Mouse (Mus musculus) thymus, postnatal 25 days (tissue): ENCODE measurements at regions not wholly inside any gene's neighbourhood (a gene's known extent, or its start where the extent isn't known, plus 50 kb on each side); places are given as distances from the start of the nearest gene placed in this dataset.

Source experiments
- DNase-seq: peaks from one replicate; pipeline ENCODE4 v3.0.0; 2022

DNA sequence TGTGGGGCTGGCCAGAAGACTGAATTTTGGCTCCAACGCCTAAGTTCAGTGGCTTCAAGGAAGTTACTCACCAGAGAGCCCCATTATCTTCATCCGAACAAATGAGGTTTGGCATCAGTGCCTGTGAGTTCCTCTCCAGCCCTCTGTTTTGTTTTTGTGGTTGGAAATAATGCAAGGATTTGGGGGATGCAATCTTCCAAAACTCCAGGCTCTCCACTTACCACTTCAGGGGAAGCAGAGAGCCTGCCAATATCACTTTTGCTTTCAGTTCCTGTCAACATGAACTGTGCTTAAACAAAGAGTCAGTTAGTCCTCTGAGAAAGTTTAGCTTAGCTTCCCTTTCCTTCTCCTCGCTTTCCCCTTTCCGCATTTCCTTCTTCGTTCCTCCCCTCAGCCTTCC is 189.4 kb upstream of the Hmga2 start:
- DNase-seq = no peak

- no peak for DNase-seq
Observed at GRCm38 (mm10) chr10:120664419-120664818, 188.2 kb upstream of the Hmga2 start.

DNA sequence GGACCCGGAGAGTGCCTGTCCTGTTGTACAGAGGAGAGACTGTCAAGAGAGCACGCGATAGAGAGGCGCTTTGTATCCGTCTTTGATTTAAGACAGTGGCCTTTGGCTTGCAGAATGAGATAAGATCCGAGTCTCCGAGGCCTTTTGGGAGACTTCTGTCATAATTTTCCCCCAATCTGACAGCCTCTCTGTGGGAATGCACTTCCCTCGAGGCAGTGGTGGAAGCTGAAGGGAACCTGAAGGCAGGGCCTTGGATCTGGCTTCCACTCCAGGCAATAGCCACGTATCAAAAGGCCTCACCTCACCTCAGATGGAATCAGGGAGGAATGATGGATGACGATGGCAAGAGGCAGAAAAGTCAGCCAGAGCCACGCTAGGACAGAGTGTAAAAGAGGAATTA is 187.1 kb upstream of the Hmga2 start:
- no peak for DNase-seq

- no peak for DNase-seq
Observed at GRCm38 (mm10) chr10:120660503-120660902, 184.2 kb upstream of the Hmga2 start.

- DNase-seq = no peak
Observed at GRCm38 (mm10) chr10:120655238-120655931, 179.1 kb upstream of the Hmga2 start.

DNA sequence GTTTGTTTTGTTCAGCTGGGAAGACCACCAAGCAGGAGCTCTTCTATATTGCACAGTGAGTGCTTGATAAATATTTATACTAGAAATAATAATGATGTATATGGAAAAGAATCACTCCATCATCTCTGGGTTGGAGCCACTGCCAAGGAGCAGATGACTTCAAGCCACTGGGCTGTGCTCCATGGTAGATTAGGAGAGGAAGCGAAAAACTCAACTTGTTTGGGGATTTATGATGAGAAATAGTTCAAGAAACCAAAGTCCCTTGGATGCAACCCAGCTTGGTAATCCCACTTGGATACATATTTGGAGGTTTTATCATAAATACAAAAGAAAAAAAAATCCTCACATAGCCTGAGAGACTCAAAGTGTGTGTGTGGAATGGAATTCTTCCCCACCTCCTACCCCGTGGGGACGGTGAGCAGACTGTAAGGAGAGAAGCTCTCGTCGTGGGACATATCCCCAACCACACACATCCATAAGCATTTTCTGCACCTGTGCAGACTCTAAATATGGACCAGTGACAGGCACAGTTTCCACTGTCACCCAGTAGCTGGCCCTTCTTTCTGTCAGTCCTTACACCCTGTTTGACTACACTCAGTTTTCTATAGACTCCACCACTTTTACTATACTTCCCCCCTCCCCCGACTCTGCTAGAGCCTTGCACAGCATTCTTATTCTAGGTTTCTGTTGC is 176.4 kb upstream of the Hmga2 start:
- DNase-seq = no peak

- DNase-seq = no peak
Observed at GRCm38 (mm10) chr10:120651845-120652244, 175.6 kb upstream of the Hmga2 start.

DNA sequence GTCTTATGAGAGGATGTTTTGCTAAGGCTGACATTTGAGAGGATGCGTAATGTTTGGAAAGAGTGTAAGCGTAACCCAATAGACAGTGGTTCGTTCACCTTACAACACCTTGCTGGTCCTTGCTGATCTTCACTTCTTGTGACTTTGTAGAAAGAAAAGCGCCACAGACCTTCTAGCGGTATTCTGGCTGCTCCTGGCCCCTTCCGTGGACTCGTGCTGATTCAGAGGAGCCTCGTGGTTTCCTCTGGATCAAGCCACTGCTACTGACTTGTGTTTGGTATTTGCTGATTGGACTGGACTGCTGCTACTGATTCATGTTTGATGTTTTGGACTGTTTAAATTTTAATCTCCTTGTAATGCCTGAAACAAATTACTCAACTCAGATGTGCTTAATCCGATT is 174.1 kb upstream of the Hmga2 start:
- DNase-seq = no peak

- DNase-seq = no peak
Observed at GRCm38 (mm10) chr10:120648741-120649140, 172.5 kb upstream of the Hmga2 start.

DNA sequence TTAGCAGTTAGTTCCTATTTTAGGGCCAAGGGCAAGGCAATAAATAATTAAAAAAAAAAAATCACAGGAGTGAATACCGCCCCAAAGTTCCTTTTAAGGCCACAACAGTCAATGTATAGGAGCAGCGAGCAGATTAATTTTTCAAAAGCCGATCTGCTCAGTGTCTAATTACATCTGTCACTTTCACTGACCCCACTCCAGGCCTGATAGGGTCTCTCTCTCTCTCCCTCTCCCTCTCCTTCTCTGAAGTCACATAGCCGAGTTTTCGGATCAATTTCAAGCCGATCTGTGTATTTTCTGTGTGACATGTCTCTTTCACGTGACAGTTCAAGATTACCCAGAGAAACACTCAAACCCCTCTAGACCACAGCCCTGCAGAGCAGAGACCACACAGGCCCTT is 171.8 kb upstream of the Hmga2 start:
- DNase-seq = no peak

DNA sequence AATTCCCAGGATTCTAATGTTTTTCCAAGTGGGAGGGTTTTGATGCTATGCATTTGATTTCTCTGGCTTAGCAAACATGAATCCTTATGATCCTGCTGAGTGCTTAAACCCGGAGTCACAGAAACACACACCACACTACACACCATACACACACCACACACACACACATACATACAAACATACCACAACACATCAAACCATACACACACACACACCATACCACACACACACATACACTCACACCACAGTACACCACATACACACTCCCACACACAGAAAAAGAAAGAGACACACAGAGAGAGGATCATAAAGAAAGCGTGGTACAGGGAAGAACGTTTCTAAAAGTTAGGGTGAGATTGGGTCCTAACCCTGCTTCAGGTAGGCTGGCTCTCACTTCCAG is 171.1 kb upstream of the Hmga2 start:
- no peak for DNase-seq

DNA sequence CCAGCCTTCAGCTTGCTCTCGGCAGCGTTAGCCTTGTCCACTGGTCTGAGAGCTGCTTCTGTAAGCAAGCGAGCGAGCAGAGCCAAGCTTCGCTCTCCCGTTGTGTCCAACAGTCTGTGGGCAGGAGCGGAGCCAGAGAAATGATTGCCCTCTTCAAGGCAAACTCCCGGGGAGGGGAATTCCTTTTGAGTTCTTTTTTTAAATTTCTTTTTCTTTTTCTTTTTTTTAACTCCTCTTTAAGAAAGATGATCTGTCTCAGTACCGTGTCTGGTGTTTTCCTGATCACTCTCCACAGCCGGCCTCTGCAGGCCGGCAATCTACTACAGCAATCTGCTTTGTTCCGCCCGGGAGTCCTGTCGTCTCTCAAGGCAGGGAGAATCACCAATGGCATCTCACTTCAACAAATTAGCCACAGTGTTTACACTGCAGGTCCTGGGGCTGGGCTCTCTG is 170.6 kb upstream of the Hmga2 start:
- DNase-seq = no peak

- DNase-seq = no peak
Observed at GRCm38 (mm10) chr10:120640847-120641246, 164.6 kb upstream of the Hmga2 start.

DNA sequence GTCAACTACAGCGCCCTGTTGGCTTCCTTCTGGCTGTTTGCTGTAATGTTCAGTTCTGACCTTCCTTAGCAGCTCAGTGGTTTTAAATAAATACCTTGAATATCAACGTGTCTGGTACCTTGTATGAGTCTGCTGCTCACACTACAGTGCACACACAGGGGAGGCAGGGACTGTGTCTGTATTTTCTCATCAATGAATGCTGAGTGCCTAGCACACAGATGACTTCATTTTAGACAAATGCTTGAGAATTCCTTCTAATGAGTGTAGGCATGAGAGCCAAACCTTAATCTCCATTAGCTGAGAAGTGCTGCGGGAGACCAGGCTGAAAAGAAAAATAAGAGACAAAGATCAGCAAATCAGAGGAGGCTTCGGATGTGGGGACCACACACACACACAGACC is 162.0 kb upstream of the Hmga2 start:
- DNase-seq = no peak

GRCm38 (mm10) chr10:120635818-120636543 is 159.7 kb upstream of the Hmga2 start:
- DNase-seq = no peak

GRCm38 (mm10) chr10:120635194-120635593 is 158.9 kb upstream of the Hmga2 start:
- DNase-seq = no peak

DNA sequence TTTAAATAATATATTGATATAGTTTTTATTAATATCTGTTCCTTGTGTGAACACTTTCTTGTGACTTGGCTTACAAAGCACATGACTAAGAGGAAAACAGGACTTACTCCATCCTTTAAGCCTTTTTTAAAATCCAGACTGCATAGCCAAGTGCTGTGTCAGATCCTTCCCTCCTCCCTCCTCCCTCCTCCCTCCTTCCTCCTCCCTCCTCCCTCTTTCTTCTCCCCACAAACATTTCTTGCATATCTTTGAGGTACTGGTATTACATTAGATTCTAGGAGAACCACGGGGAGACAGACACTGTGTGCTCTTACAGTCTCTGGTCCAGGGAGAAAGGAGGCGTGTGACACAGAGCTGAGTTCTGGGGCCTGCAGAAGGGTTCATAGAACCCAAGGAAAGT is 155.8 kb upstream of the Hmga2 start:
- DNase-seq = no peak

- DNase-seq = no peak
Observed at GRCm38 (mm10) chr10:120628066-120628465, 151.8 kb upstream of the Hmga2 start.

DNA sequence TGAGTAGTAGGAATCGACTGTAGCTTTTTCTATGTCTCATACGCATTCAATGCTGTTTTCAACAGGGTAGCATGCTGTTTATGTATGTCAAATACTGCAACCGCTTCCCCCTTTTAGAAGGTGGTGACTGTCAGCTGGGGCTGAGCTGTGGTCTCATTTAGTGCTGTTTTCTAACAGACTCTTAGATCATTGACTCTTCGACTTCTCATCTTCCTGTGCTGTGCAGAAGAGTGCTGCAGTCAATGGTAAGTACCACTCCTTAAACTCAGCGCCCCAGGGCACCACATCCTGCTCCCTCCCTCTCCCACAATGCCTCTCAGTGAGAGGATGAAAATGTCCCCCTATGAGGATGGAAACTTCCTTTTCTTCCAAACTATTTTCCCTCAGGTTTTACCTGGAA is 149.2 kb upstream of the Hmga2 start:
- DNase-seq = peak; percentile 54

- DNase-seq = no peak
Observed at GRCm38 (mm10) chr10:120624203-120624942, 148.1 kb upstream of the Hmga2 start.

DNA sequence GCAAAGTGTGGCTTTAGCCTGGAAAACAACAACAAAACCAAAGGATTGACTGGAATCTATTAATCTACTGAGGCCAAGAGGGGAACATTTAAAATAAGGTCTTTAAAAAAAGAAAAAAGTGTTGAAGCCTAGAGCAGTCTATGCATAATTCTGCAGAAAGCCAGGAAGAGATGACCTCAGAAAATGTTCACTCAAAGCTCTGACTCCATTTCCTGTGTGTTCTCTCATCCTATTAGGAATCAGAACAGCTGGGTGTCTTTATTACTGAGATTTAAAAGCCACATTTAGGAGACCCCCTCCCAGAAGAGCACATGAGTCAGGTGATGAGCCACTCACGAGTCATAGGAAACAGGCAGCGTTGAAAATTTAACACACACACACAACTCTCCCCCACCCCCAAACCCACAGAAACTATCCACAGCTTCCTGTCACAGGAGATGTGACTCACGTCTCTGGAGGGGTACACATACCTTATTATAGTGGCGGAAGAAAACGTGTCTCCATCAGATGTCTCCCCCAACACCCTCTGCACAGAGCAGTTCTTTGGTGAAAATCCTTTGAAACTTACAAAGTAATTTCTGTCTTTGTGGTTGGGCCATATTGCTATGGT is 140.2 kb upstream of the Hmga2 start:
- peak; percentile 56 for DNase-seq

DNA sequence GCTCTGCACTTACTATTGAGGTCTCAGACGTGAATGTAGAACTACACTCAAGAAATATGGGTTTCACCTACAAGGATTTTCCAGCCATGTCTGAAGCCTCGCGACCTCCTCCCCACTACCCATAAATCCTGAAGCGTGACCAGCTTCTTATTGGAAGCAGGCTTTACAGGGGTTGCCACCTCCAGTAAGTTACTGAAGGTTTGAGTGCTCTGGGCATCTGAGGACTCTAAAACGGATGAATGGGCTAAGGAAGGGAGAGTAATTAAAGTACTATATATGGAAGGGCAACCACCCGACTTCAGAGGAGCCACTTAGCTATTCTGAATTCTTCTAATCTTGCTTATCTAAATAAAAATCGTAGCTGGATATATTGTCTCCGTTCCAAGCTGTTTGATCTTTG is 136.1 kb upstream of the Hmga2 start:
- DNase-seq = no peak

GRCm38 (mm10) chr10:120610076-120610475 is 133.8 kb upstream of the Hmga2 start:
- no peak for DNase-seq
